Mouse (Mus musculus) kidney, adult 11 months (tissue): ENCODE data around the gene Egflam.

Experiments used
- DNase-seq: peaks from one replicate; pipeline ENCODE4 v3.0.0; 2022

Egflam gene

GRCm38 (mm10) chr15:7215845-7216244 lies 182.3 kb downstream of the Egflam start:
- no peak for DNase-seq

- no peak for DNase-seq
These were observed 184.5 kb downstream of the Egflam start for GRCm38 (mm10) chr15:7213683-7214082.

GRCm38 (mm10) chr15:7208180-7208579 lies 190.0 kb downstream of the Egflam start:
- no peak for DNase-seq

GRCm38 (mm10) chr15:7207292-7207691 lies 190.9 kb downstream of the Egflam start:
- no peak for DNase-seq

GRCm38 (mm10) chr15:7206110-7206509 lies 192.1 kb downstream of the Egflam start:
- no peak for DNase-seq

- no peak for DNase-seq
These were observed 193.3 kb downstream of the Egflam start for GRCm38 (mm10) chr15:7204917-7205316.

GRCm38 (mm10) chr15:7203606-7204330 lies 194.4 kb downstream of the Egflam start:
- DNase-seq, result peak; percentile 39

GRCm38 (mm10) chr15:7202981-7203380 lies 195.2 kb downstream of the Egflam start:
- no peak for DNase-seq

GRCm38 (mm10) chr15:7201421-7202380 lies 196.5 kb downstream of the Egflam start:
- DNase-seq, result no peak

- no peak for DNase-seq
These were observed 197.9 kb downstream of the Egflam start for GRCm38 (mm10) chr15:7200286-7200685.

- DNase-seq, result no peak
These were observed 199.4 kb downstream of the Egflam start for GRCm38 (mm10) chr15:7198816-7199215.

- no peak for DNase-seq
These were observed 200.3 kb downstream of the Egflam start for GRCm38 (mm10) chr15:7197652-7198445.

- no peak for DNase-seq
These were observed 203.4 kb downstream of the Egflam start for GRCm38 (mm10) chr15:7194748-7195221.

GRCm38 (mm10) chr15:7194147-7194720 lies 204.0 kb downstream of the Egflam start:
- no peak for DNase-seq

GRCm38 (mm10) chr15:7192582-7192981 lies 205.6 kb downstream of the Egflam start:
- no peak for DNase-seq

GRCm38 (mm10) chr15:7191074-7191473 lies 207.1 kb downstream of the Egflam start:
- DNase-seq, result no peak

GRCm38 (mm10) chr15:7189678-7190454 lies 208.3 kb downstream of the Egflam start:
- no peak for DNase-seq

- DNase-seq, result no peak
These were observed 210.5 kb downstream of the Egflam start for GRCm38 (mm10) chr15:7187682-7188081.

GRCm38 (mm10) chr15:7180576-7180975 lies 217.6 kb downstream of the Egflam start:
- no peak for DNase-seq

- no peak for DNase-seq
These were observed 224.4 kb downstream of the Egflam start for GRCm38 (mm10) chr15:7173776-7174175.

GRCm38 (mm10) chr15:7173346-7173745 lies 224.8 kb downstream of the Egflam start:
- no peak for DNase-seq

GRCm38 (mm10) chr15:7172875-7173274 lies 225.3 kb downstream of the Egflam start:
- DNase-seq, result no peak
